Mouse (Mus musculus) lung, adult 2 months (tissue): Measurements from ENCODE around the gene Gm19426.

Source experiments
- CTCF ChIP-seq: fragments of 200-500 bp; IDR thresholded peaks from 2 replicates; pipeline ENCODE4 v1.5.1; 2011; ENCODE audit warnings: mild to moderate bottlenecking, low read length, control low read depth; ENCODE audit not compliant: insufficient read depth
- POLR2A ChIP-seq: fragments of 200-500 bp; IDR thresholded peaks from 2 replicates; pipeline ENCODE4 v1.6.1; 2011; ENCODE audit warnings: low read depth, mild to moderate bottlenecking, control low read depth, low read length, borderline replicate concordance; ENCODE audit errors: extremely low read depth

DNA sequence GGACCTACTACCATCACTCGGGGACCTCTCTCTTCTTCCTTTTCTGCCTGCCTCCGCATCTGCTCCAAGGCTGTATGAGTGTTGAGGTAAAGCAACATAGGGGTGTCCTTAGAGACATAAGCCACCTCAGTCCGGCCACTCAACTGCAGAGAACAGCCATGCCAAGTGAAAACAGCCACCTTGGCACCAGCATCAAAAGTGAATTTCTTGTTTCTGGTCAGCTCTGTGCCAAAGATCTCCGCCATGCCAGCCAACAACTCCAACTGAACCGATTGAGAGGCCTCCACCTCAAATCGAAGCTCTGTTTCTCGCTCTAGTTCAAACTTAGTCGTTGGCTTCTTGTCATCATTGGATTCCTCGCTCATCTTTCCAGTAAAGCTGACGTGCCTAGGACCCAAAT lies 17.7 kb downstream of the Gm19426 start:
- TF ChIP-seq CTCF: no peak
- no peak for TF ChIP-seq POLR2A
